Mouse (Mus musculus) spleen, adult 12 weeks (tissue): Measurements from ENCODE around the gene Mrpl49.

Experiments used
- DNase-seq: peaks from one replicate; pipeline ENCODE4 v3.0.0; 2022; ENCODE audit warnings: low spot score

The Mrpl49 gene

GRCm38 (mm10) chr19:6037695-6038094 lies 19.9 kb downstream of the Mrpl49 start:
- no peak for DNase-seq

DNA sequence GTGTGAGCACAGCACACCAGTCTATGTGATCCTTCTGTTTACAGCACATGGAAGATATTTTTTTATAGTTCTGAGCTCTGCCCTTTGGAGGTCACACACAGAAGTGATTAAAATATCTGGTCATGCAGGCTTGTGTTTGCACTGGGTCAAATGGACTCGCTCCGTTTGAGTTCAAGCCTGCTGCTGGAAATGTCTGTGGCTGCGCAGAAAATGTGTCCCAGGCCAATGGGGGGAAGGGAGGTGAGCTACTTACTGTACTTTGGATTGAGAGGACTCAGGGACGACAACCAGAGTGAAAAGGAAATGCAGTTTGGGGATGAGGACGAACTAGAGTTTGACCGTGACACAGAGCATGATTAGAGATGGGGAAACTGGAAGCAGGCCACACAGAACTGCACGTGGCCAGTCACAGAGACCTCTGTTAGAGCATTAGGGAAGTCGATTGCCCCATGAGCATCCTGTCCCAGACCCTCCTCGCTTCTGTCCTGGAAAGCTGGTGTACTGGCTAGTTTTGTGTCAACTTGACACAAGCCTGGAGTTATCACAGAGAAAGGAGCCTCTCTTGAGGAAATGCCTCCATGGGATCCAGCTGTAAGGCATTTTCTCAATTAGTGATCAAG lies 21.5 kb downstream of the Mrpl49 start:
- DNase-seq = no peak

GRCm38 (mm10) chr19:6030520-6031280 lies 26.9 kb downstream of the Mrpl49 start:
- DNase-seq = no peak

DNA sequence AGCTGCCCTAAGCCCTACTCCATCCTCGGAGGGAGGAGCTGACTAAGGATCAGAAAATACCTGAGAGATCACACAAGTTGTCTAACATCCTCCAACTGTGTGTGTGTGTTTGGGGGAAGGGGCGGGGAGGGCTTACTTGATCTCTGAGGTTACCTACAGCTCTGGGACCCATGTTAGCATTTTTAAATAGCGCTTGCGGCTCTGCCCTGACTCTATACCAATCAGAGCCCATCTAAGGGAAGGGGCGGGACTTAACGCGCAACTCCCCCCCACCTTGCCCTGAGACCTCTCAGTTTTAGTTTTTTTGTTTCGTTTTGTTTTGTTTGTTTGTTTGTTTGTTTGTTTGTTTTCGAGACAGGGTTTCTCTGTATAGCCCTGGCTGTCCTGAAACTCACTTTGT lies 28.2 kb downstream of the Mrpl49 start:
- no peak for DNase-seq

DNA sequence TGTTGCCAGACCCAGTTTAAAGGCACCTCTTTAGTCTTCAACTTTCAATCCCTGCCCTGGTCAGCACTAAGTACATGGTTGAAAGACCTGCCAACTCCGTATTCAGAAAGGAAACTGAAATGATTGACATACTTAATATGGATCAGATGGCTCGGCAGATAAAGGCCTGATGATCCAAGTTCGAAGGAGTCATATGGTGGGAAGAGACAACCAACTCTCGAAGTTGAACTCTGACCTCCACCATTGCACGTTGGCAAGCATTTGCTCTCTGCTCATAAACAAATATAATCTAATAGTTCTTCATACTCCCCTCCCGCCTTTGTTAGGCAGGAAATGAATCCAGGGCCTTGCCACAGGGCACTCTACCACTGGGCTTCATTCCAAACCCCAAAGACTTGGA lies 28.6 kb downstream of the Mrpl49 start:
- DNase-seq = no peak

DNA sequence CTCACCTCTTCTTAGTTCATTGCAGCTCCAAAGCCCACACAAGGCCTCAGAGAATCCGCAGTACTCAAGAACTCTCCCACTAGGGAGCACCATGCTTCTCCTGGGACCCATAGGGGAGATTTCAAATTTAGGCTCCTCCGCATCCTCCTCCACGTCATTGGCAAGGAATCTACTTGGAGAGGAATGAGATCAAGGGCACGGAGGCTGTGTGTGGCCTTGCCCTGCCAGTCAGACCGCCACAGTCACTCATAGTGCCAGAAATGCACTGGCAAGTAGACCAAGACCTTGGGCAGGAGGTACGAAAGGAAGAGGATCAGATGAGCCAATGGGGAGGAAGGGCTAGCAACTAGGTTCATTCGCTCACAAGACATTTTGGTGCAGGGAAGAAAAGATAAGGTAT lies 33.7 kb downstream of the Mrpl49 start:
- no peak for DNase-seq

GRCm38 (mm10) chr19:6023059-6023458 lies 34.5 kb downstream of the Mrpl49 start:
- no peak for DNase-seq

GRCm38 (mm10) chr19:6020276-6020675 lies 37.3 kb downstream of the Mrpl49 start:
- no peak for DNase-seq

- DNase-seq = peak; percentile 85
Measured at GRCm38 (mm10) chr19:6018142-6019089, 39.2 kb downstream of the Mrpl49 start.

DNA sequence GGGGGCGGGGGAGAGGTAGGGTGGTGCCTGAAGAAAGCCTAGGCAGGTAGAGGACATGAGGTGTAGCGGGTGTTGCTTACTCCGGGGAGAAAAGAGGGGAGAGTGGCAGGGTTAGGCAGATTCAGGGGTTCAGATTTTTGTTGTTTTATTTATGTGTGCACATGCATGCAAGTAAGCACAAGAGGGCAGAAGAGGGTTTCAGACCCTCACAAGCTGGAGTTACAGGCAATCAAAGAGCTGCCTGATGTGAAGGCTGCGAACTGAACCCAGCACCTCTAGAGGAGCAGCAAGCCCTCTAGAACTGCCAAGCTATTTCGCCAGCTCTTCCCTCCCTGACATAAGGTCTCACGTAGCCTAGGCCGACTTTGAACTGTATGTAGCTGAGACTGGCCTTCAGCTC lies 41.1 kb downstream of the Mrpl49 start:
- DNase-seq = no peak

- peak; percentile 70 for DNase-seq
Measured at GRCm38 (mm10) chr19:6015511-6016315, 41.9 kb downstream of the Mrpl49 start, which contains the start of gene Capn1. TSS of gene Capn1 (minus strand) at chr19:6015897.

- DNase-seq = peak; percentile 67
Measured at GRCm38 (mm10) chr19:6014991-6015510, 42.5 kb downstream of the Mrpl49 start.

DNA sequence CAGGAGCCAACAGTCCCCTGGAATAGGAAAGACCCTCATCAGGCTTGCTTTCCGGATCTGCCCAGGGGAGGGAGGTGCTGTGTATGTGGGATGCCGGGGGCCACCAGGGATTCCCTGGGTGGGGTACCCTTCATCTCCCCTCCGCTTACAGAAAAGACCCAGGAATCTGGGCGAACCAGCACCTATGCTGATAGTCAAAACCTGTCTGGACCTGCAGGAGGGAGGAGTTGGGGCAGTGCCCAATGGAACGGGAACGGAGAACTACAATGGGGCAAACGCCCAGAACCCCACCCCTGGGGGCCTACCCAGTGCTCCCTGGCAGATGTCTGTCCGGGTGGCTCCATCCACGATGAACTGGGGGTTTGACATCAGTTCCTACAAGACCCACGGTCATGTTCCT lies 43.9 kb downstream of the Mrpl49 start:
- DNase-seq = no peak

DNA sequence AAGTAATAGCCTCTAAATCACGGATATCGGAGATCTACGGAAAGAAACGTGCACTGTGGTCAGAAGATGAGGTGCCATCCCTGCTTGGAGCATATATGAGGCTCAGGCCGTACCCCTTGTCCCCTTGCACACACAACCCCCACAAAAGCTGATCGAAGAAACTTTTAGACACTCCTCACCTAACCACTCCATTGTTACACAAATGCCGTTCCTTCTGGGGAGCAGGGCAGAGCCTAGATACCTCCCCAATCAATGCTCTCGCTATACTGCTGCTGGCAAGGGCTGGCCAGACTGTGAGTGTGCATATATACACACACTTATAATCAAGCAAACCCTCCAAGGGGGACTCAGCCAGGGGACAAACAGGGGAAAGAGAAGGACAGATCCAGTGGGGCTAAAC lies 48.4 kb downstream of the Mrpl49 start:
- DNase-seq = no peak

- DNase-seq = no peak
Measured at GRCm38 (mm10) chr19:6007013-6007412, 50.6 kb downstream of the Mrpl49 start.

DNA sequence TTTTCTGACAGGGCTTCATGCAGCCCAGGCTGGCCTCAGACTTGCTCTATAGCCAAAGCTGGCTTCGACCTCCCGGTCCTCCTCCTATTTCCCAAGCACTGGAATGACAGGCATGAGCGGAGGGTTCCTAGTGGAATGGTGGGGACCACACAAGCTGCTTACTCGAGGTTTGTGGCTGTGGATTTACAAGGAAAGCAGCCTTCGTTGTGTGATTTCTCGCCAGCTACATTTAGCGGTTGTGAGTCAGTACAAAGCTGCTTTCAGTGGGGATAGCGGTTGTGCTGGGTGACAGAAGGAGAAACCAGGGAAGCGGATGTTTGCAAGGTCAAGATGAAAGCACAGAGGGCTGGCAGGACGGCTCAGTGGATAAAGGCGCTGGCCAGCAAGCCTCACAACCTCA lies 52.0 kb downstream of the Mrpl49 start:
- DNase-seq = no peak
